Mouse (Mus musculus) CH12.LX (cell line): ENCODE measurements around the gene Ube2c. TPM values are rescaled to one million over a fixed set of nuclear protein-coding genes. Genes with fewer than 3 reads are reported as not detected.

Source experiments
- DNase-seq: peaks from one replicate; pipeline ENCODE4 v3.0.0-alpha.2; 2013; ENCODE audit errors: extremely low read depth
- H3K27ac ChIP-seq: 2 replicates; pipeline ENCODE4 v1.5.1; 2012; ENCODE audit warnings: low read depth, mild to moderate bottlenecking, control low read depth, moderate library complexity; ENCODE audit not compliant: insufficient read depth
- H3K27me3 ChIP-seq: replicated peaks from 2 replicates; pipeline ENCODE3; 2012; ENCODE audit warnings: inconsistent platforms
- H3K36me3 ChIP-seq, 2 experiments: replicated peaks in 1 of 2; 2 replicates each; pipeline versions ENCODE3 to v1.6.1; 2012; ENCODE audit warnings: inconsistent platforms in 1 of 2, low read length in 1 of 2, mild to moderate bottlenecking in 1 of 2, mixed read lengths in 1 of 2, moderate library complexity in 1 of 2; ENCODE audit not compliant: control insufficient read depth in 1 of 2, insufficient read depth in 1 of 2
- H3K4me1 ChIP-seq, 2 experiments: 2 replicates each; pipeline ENCODE4 v1.6.1; 2012; ENCODE audit warnings: inconsistent platforms in 1 of 2, moderate library complexity in 1 of 2; ENCODE audit not compliant: insufficient read depth in 2 of 2, control insufficient read depth in 1 of 2
- H3K4me2 ChIP-seq: 2 replicates; pipeline ENCODE4 v1.6.1; 2012; ENCODE audit warnings: low read depth, mild to moderate bottlenecking, control low read depth; ENCODE audit not compliant: poor library complexity, insufficient read depth, severe bottlenecking
- H3K4me3 ChIP-seq, 3 experiments: fragments of 150-350 bp in 1 of 3; sonication (generic) in 1 of 3; replicated peaks in 1 of 3; 2 replicates each; pipeline versions ENCODE3 to v1.5.1; 2011 to 2012; ENCODE audit warnings: low read depth in 2 of 3, low read length in 2 of 3, mild to moderate bottlenecking in 2 of 3, moderate library complexity in 2 of 3, control low read depth in 1 of 3, improper control_type of control experiment in 1 of 3, inconsistent platforms in 1 of 3, mixed read lengths in 1 of 3; ENCODE audit not compliant: poor library complexity in 1 of 3
- H3K79me2 ChIP-seq: replicated peaks from 2 replicates; pipeline ENCODE4 v1.6.1; 2012; ENCODE audit warnings: mild to moderate bottlenecking, moderate library complexity; ENCODE audit not compliant: control insufficient read depth, poor library complexity, insufficient read depth, severe bottlenecking; ENCODE audit errors: extremely low read depth
- H3K9ac ChIP-seq: 2 replicates; pipeline ENCODE4 v1.6.1; 2012; ENCODE audit warnings: low read depth, mild to moderate bottlenecking, control low read depth, moderate library complexity; ENCODE audit not compliant: insufficient read depth
- H3K9me3 ChIP-seq: replicated peaks from 2 replicates; pipeline ENCODE3; 2012; ENCODE audit warnings: low read length, inconsistent platforms, mixed read lengths
- BHLHE40 ChIP-seq: IDR thresholded peaks from 2 replicates; pipeline ENCODE4 v1.6.1; 2011; ENCODE audit warnings: mild to moderate bottlenecking, low read depth, low read length, improper control_type of control experiment
- CTCF ChIP-seq, 2 experiments: IDR thresholded peaks in 1 of 2; conservative IDR thresholded peaks in 1 of 2; 2 replicates each; pipeline ENCODE4 v1.5.1; 2011 to 2012; ENCODE audit warnings: low read depth in 2 of 2, low read length in 2 of 2, improper control_type of control experiment in 1 of 2, inconsistent platforms in 1 of 2, mild to moderate bottlenecking in 1 of 2, moderate library complexity in 1 of 2
- EP300 ChIP-seq: IDR thresholded peaks from 2 replicates; pipeline ENCODE4 v1.6.1; 2011; ENCODE audit warnings: low read length, improper control_type of control experiment
- GABPA ChIP-seq: IDR thresholded peaks from 2 replicates; pipeline ENCODE4 v1.6.1; 2012; ENCODE audit warnings: low read depth, low read length, improper control_type of control experiment, inconsistent platforms; ENCODE audit not compliant: insufficient replicate concordance
- JUN ChIP-seq: IDR thresholded peaks from 2 replicates; pipeline ENCODE4 v1.6.1; 2011; ENCODE audit warnings: low read depth, mild to moderate bottlenecking, low read length, improper control_type of control experiment, moderate library complexity; ENCODE audit not compliant: insufficient read depth
- JUND ChIP-seq: conservative IDR thresholded peaks from 2 replicates; pipeline ENCODE4 v1.6.1; 2011; ENCODE audit warnings: low read depth, low read length, improper control_type of control experiment
- MAX ChIP-seq: IDR thresholded peaks from 2 replicates; pipeline ENCODE4 v1.6.1; 2011; ENCODE audit warnings: low read length, improper control_type of control experiment
- MAZ ChIP-seq: IDR thresholded peaks from 2 replicates; pipeline ENCODE4 v1.6.1; 2012; ENCODE audit warnings: low read depth, mild to moderate bottlenecking, inconsistent platforms, low read length, improper control_type of control experiment, moderate library complexity
- RAD21 ChIP-seq: IDR thresholded peaks from 2 replicates; pipeline ENCODE4 v1.6.1; 2011; ENCODE audit warnings: low read depth, mild to moderate bottlenecking, low read length, improper control_type of control experiment, moderate library complexity
- SMC3 ChIP-seq: IDR thresholded peaks from 2 replicates; pipeline ENCODE4 v1.6.1; 2011; ENCODE audit warnings: low read depth, low read length, improper control_type of control experiment
- ZC3H11A ChIP-seq: IDR thresholded peaks from 2 replicates; pipeline ENCODE4 v1.6.1; 2012; ENCODE audit warnings: low read depth, mild to moderate bottlenecking, inconsistent platforms, low read length, improper control_type of control experiment
- dilution Hi-C: fragments of 300-500 bp; cut with MboI; formaldehyde crosslinking; loops from 2 replicates; pipeline ENCODE4 v1.14.3; 2020; ENCODE audit warnings: low sequenced_read_pairs; ENCODE audit not compliant: extremely low pct_unique_long_range_greater_than_20kb, extremely low pct_ligation_motif_present
- in situ Hi-C: fragments of 300-500 bp; cut with MboI; formaldehyde crosslinking; loops from 3 replicates; pipeline ENCODE4 v1.14.3; 2019; ENCODE audit warnings: low sequenced_read_pairs, low pct_ligation_motif_present, low pct_unique_long_range_greater_than_20kb, mixed read lengths
- polyA plus RNA-seq: library from polyadenylated mRNA; unstranded; fragments of >175 nt; gene quantifications from 2 replicates; pipeline ENCODE4 v1.2.1, GENCODE M21; 2012; ENCODE audit warnings: low read depth; ENCODE audit not compliant: insufficient read length
- total RNA-seq, 2 experiments: library from RNA; depleted of rRNA; stranded (reverse); fragments of 300-350 nt in 1 of 2; fragments of >200 nt in 1 of 2; gene quantifications; 2 replicates each; pipeline ENCODE4 v1.2.3; 2012 to 2014

Gene Ube2c
- total and polyA plus RNA-seq, 3 experiments, result 103 to 226 (median 126) TPM

DNA sequence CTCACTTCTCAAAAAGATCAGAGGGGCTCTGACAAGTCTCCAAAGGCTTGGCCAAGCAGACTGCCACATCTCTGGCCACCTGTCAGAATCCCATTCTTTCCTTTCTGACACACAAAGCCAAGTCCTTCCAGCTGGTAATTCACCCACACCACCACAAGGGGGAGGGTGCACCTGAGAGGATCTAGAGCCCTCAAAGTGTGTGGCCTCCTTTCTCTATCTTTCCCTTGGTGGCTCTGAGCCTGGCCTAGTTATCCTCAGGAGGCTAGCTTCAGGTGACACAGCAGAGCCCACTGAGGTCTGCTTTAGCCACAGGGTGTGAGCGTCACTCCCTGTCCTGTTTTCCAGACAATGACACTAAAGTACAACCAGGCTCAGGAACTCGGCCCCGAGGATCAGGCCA is 23.5 kb downstream of the Ube2c start:
- Histone ChIP-seq H3K27me3 (no peaks in the 10 kb centered on the region), H3K4me1 (peaks cover 0 to 6% of the 10 kb centered on the region in 2 experiments; a peak in 2 of 4 replicates), H3K4me3 (no peak overlapping the region), H3K36me3 (peaks cover 52 to 87% of the 10 kb centered on the region in 2 experiments), H3K79me2 (no peaks in the 10 kb centered on the region), H3K9me3 (no peaks in the 10 kb centered on the region), H3K4me2 (no peak overlapping the region), H3K9ac (no peak overlapping the region), H3K27ac (no peak overlapping the region)
- dilution Hi-C loops (no loop called here), in situ Hi-C loops (no loop called here)
- DNase-seq, result peak; percentile 62
- TF ChIP-seq CTCF (conservative IDR thresholded peaks at IDR 0.05 in 1 of 2, IDR thresholded peaks at IDR 0.05 in 1 of 2; ENCODE audit: low read depth in 2 of 2, low read length in 2 of 2) (peak; percentile 73), SMC3 (peak; percentile 37), GABPA (no peak)

DNA sequence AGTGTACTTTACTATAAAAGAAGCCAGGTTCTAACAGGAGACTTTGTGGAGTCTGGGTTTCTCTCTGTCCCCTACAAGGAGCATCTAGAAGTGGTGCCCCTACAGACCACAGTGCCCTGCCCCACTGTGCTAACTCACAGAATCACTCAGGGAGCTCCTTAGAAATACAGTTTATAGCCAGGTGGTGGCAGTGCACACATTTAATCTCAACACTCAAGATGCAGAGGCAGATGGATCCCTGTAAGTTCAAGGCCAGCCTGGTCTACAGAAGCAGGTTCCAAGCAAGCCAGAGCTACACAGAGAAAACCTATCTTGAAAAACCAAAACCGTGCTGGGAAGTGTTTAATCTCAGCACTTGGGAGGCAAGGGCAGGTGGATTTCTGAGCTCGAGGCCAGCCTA is 24.1 kb downstream of the Ube2c start:
- Histone ChIP-seq H3K4me2 (no peak overlapping the region), H3K27ac (no peak overlapping the region), H3K4me3 (no peak overlapping the region), H3K4me1 (peaks cover 0 to 6% of the 10 kb centered on the region in 2 experiments; a peak in 2 of 4 replicates), H3K9me3 (no peaks in the 10 kb centered on the region), H3K36me3 (peaks cover 52 to 82% of the 10 kb centered on the region in 2 experiments), H3K9ac (no peak overlapping the region), H3K79me2 (no peaks in the 10 kb centered on the region), H3K27me3 (no peaks in the 10 kb centered on the region)
- no peak for TF ChIP-seq ZC3H11A
- no peak for TF ChIP-seq JUN
- no peak for TF ChIP-seq SMC3
- TF ChIP-seq CTCF (conservative IDR thresholded peaks at IDR 0.05 in 1 of 2, IDR thresholded peaks at IDR 0.05 in 1 of 2; ENCODE audit: low read depth in 2 of 2, low read length in 2 of 2), result peak in 1 of 2 experiments; percentile 52; a peak in 2 of 4 replicates
- TF ChIP-seq EP300, result no peak
- no peak; the same call in none of the 2 replicates for TF ChIP-seq RAD21
- no peak for TF ChIP-seq BHLHE40
- TF ChIP-seq JUND, result no peak
- no peak for TF ChIP-seq MAX
- no peak for DNase-seq
- in situ Hi-C loops (no loop called here), dilution Hi-C loops (no loop called here)

DNA sequence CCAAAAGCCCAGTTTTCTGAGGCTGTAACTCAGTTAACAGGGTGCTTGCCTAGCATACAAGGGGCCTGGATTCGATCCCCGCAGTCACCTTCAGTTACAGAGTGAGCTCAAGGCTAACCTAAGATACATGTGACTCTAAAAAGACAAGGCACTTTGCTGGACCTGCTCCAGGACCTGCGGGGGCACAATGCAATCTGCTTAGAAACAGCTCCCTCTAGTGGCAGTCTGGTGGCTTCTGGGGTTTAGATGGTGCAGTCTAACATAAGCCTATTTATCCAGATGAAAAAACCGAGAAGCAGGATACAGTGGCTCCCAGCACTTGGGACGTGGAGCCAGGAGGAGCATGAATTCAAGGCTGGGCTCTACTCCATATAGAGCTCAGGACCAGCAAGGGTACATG is 24.6 kb downstream of the Ube2c start:
- Histone ChIP-seq H3K36me3 (peaks cover 52 to 83% of the 10 kb centered on the region in 2 experiments), H3K79me2 (no peaks in the 10 kb centered on the region), H3K27me3 (no peaks in the 10 kb centered on the region), H3K4me3 (no peak overlapping the region), H3K9me3 (no peaks in the 10 kb centered on the region), H3K9ac (no peak overlapping the region), H3K4me2 (no peak overlapping the region), H3K4me1 (peaks cover 0 to 6% of the 10 kb centered on the region in 2 experiments; a peak in 2 of 4 replicates), H3K27ac (no peak overlapping the region)
- DNase-seq, result peak; percentile 79
- in situ Hi-C loops (no loop called here), dilution Hi-C loops (no loop called here)
- TF ChIP-seq MAZ, result no peak
- peak; percentile 57 for TF ChIP-seq RAD21
- peak; percentile 83 to 90 for TF ChIP-seq CTCF (conservative IDR thresholded peaks at IDR 0.05 in 1 of 2, IDR thresholded peaks at IDR 0.05 in 1 of 2; ENCODE audit: low read depth in 2 of 2, low read length in 2 of 2)
